Mouse (Mus musculus) liver, adult 2 months (tissue): ENCODE results near the gene Ext2. TPM values are rescaled to one million over a fixed set of nuclear protein-coding genes. Genes with fewer than 3 reads are reported as not detected.

ENCODE experiments used
- DNase-seq: peaks from one replicate; pipeline ENCODE4 v3.0.0-alpha.2; 2011; ENCODE audit warnings: low read depth, low spot score; ENCODE audit errors: extremely low read depth
- H3K27ac ChIP-seq: fragments of 200-500 bp; replicated peaks from 2 replicates; pipeline ENCODE4 v1.5.1; 2012; ENCODE audit warnings: low read depth, mild to moderate bottlenecking, control low read depth, inconsistent platforms, low read length; ENCODE audit not compliant: insufficient read depth
- H3K27me3 ChIP-seq: fragments of 200-500 bp; 2 replicates; pipeline ENCODE4 v1.6.1; 2012; ENCODE audit warnings: mild to moderate bottlenecking, moderate library complexity, low read length, inconsistent platforms; ENCODE audit not compliant: control insufficient read depth, insufficient read depth
- H3K36me3 ChIP-seq: fragments of 200-500 bp; 2 replicates; pipeline ENCODE4 v1.6.1; 2012; ENCODE audit warnings: low read length, inconsistent platforms; ENCODE audit not compliant: control insufficient read depth, insufficient read depth
- H3K4me1 ChIP-seq: fragments of 200-500 bp; 2 replicates; pipeline ENCODE4 v1.6.1; 2011; ENCODE audit warnings: low read length; ENCODE audit not compliant: control insufficient read depth, insufficient read depth
- H3K4me3 ChIP-seq: fragments of 200-500 bp; 2 replicates; pipeline ENCODE4 v1.5.1; 2011; ENCODE audit warnings: low read depth, mild to moderate bottlenecking, control low read depth, low read length, moderate library complexity; ENCODE audit not compliant: insufficient read depth
- H3K79me2 ChIP-seq: fragments of 200-500 bp; 2 replicates; pipeline ENCODE4 v1.6.1; 2012; ENCODE audit warnings: inconsistent platforms, mild to moderate bottlenecking, low read length, moderate library complexity; ENCODE audit not compliant: control insufficient read depth, insufficient read depth
- H3K9ac ChIP-seq: fragments of 200-500 bp; 2 replicates; pipeline ENCODE4 v1.6.1; 2012; ENCODE audit warnings: low read depth, mild to moderate bottlenecking, control low read depth, inconsistent platforms, low read length
- CTCF ChIP-seq: fragments of 200-500 bp; IDR thresholded peaks from 2 replicates; pipeline ENCODE4 v1.5.1; 2011; ENCODE audit warnings: low read depth, low read length, control low read depth
- POLR2A ChIP-seq: fragments of 200-500 bp; IDR thresholded peaks from 2 replicates; pipeline ENCODE4 v1.6.1; 2011; ENCODE audit warnings: low read length, control low read depth; ENCODE audit not compliant: insufficient read depth; ENCODE audit errors: extremely low read depth
- WGBS: fragments of 180-500 bp; shearing (Covaris S2); methylation state at CpG from one replicate; pipeline ENCODE4 v1.1.7; 2018; 5-methylcytosine and 5-hydroxymethylcytosine counted together
- polyA plus RNA-seq: library from polyadenylated mRNA; depleted of rRNA; stranded (reverse); fragments of >200 nt; gene quantifications from 2 replicates; pipeline ENCODE4 v1.2.3, GENCODE M21; 2012
- total RNA-seq: library from RNA; depleted of rRNA; stranded (reverse); fragments of >200 nt; gene quantifications from 2 replicates; pipeline ENCODE4 v1.2.3, GENCODE M21; 2014

The Ext2 gene
- total and polyA plus RNA-seq, 2 experiments: 14.1 to 19.1 TPM

GRCm38 (mm10) chr2:93644731-93645130 is 177.6 kb downstream of the Ext2 start:
- no peaks in the 10 kb centered on the region for H3K36me3 ChIP-seq
- peaks cover 31% of the 10 kb centered on the region for H3K27me3 ChIP-seq
- H3K9ac ChIP-seq: no peak overlapping the region
- H3K27ac ChIP-seq: no peak overlapping the region
- no peaks in the 10 kb centered on the region for H3K79me2 ChIP-seq
- no peak overlapping the region for H3K4me3 ChIP-seq
- no peak for DNase-seq
- TF ChIP-seq CTCF: no peak
- TF ChIP-seq POLR2A: no peak
- peaks cover 2% of the 10 kb centered on the region; the same call in 1 of the 2 replicates for H3K4me1 ChIP-seq
- 94% methylated on average over 6 of the region's 6 CpGs for WGBS

GRCm38 (mm10) chr2:93644234-93644633 is 178.1 kb downstream of the Ext2 start:
- no peak for DNase-seq
- Histone ChIP-seq H3K27ac (no peak overlapping the region), H3K79me2 (no peaks in the 10 kb centered on the region), H3K27me3 (peaks cover 31% of the 10 kb centered on the region), H3K4me3 (no peak overlapping the region), H3K9ac (no peak overlapping the region), H3K4me1 (peaks cover 2% of the 10 kb centered on the region; the same call in 1 of the 2 replicates), H3K36me3 (no peaks in the 10 kb centered on the region)
- no peak for TF ChIP-seq POLR2A
- no peak for TF ChIP-seq CTCF
- WGBS: 92% methylated on average over 4 of the region's 4 CpGs

DNA sequence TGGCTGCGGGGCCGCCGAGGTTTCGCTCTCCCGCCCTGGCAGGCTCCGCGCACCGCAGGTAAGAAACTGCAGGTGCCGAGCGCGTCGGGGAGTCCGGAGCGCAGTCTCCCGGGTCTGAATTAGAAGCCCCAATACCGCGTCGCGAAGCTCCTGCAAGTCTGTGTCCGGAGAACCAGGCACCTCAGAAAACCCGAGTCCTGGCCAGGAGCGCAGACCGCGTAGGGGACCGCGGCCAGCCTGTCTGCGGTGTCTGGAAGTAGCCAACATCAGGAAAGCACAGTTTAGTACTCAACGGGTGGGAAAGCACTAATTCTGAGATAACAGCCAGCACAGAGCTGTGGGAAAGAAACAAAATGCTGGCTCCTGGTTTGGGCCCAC is 179.0 kb downstream of the Ext2 start:
- no peak for TF ChIP-seq CTCF
- no peak for TF ChIP-seq POLR2A
- H3K9ac ChIP-seq: no peak overlapping the region
- 9% methylated on average over 28 of the region's 28 CpGs for WGBS
- peaks cover 33% of the 10 kb centered on the region for H3K27me3 ChIP-seq
- no peak overlapping the region for H3K27ac ChIP-seq
- no peaks in the 10 kb centered on the region for H3K79me2 ChIP-seq
- peaks cover 2% of the 10 kb centered on the region; the same call in 1 of the 2 replicates for H3K4me1 ChIP-seq
- H3K4me3 ChIP-seq: no peak overlapping the region
- DNase-seq: no peak
- H3K36me3 ChIP-seq: no peaks in the 10 kb centered on the region

- H3K9ac ChIP-seq: no peak overlapping the region
- DNase-seq: no peak
- H3K36me3 ChIP-seq: no peaks in the 10 kb centered on the region
- no peak overlapping the region for H3K27ac ChIP-seq
- no peak for TF ChIP-seq CTCF
- no peak for TF ChIP-seq POLR2A
- H3K27me3 ChIP-seq: peaks cover 10% of the 10 kb centered on the region
- WGBS: 86% methylated on average over 4 of the region's 4 CpGs
- H3K4me3 ChIP-seq: no peak overlapping the region
- no peaks in the 10 kb centered on the region for H3K4me1 ChIP-seq
- no peaks in the 10 kb centered on the region for H3K79me2 ChIP-seq
Measured at GRCm38 (mm10) chr2:93634609-93635008, 187.8 kb downstream of the Ext2 start.

- Histone ChIP-seq H3K4me3 (no peak overlapping the region), H3K36me3 (no peaks in the 10 kb centered on the region), H3K27ac (no peak overlapping the region), H3K79me2 (no peaks in the 10 kb centered on the region), H3K27me3 (no peaks in the 10 kb centered on the region), H3K9ac (no peak overlapping the region), H3K4me1 (no peaks in the 10 kb centered on the region)
- DNase-seq: no peak
- TF ChIP-seq POLR2A: no peak
- TF ChIP-seq CTCF: no peak
- 70% methylated on average over 13 of the region's 13 CpGs for WGBS
Measured at GRCm38 (mm10) chr2:93624665-93625408, 197.5 kb downstream of the Ext2 start.

GRCm38 (mm10) chr2:93619208-93619849 is 203.0 kb downstream of the Ext2 start:
- Histone ChIP-seq H3K36me3 (no peaks in the 10 kb centered on the region), H3K4me3 (no peak overlapping the region), H3K4me1 (no peaks in the 10 kb centered on the region), H3K79me2 (no peaks in the 10 kb centered on the region), H3K9ac (no peak overlapping the region), H3K27me3 (no peaks in the 10 kb centered on the region), H3K27ac (no peak overlapping the region)
- WGBS: 71% methylated on average over 5 of the region's 5 CpGs
- no peak for DNase-seq
- TF ChIP-seq POLR2A (no peak), CTCF (no peak)
